Mouse (Mus musculus): ENCODE measurements around the gene Igsf23. TPM values are rescaled to one million over a fixed set of nuclear protein-coding genes. Genes with fewer than 3 reads are reported as not detected.

The Igsf23 gene
- polyA plus RNA-seq, 1 experiment from 2014 or later, result 0.30 TPM

DNA sequence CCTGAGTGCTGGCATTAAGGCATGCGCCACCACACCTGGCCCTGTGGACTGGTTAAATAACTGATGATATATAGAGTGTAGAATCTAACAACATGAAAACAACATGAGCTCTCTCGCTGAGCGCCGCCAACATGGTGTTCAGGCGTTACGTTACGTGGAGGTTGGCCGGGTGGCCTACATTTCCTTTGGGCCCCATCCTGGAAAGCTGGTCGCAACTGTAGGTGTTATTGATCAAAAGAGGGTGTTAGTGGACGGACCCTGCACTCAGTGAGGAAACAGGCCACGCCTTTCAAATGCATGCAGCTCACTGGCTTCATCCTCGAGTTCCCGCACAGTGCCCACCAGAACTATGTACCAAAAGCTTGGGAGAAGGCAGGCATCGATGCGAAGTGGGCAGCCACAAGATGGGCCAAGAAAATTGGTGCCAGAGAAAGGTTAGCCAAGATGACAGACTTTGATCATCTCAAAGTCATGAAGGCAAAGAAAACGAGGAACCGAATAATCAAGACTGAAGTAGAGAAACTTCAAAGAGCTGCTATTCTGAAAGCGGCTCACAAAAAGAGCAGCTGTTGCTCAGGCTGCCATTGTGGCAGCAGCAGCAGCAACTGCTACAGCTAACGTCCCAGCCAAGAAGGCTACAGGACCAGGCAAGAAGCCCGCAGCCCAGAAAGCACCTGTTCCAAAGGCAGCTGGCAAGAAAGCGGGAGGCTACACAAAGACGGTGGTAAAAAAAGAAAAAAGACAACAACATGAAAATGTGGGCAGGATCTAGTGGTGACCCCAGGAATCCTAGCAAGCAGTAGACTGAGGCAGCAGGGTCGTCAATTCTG is 38.6 kb downstream of the Igsf23 start:
- Histone ChIP-seq H3K27ac (ENCODE audit: low read length) (no peak overlapping the region), H3K27me3 (ENCODE audit: control insufficient read depth, insufficient read depth, low read depth, low read length) (no peaks in the 10 kb centered on the region), H3K4me2 (ENCODE audit: low read depth, low read length) (no peak overlapping the region), H3K9ac (ENCODE audit: low read depth, low read length) (no peak overlapping the region), H3K4me1 (ENCODE audit: control insufficient read depth, low read depth, low read length) (no peaks in the 10 kb centered on the region), H3K9me3 (replicated peaks; ENCODE audit: control insufficient read depth, low read length) (no peaks in the 10 kb centered on the region), H3K4me3 (ENCODE audit: low read depth, low read length) (no peak overlapping the region), H3K36me3 (ENCODE audit: control insufficient read depth, insufficient read depth) (no peaks in the 10 kb centered on the region; the same call in 1 of the 2 replicates)
- WGBS (ENCODE audit: insufficient replicate concordance), result 78% methylated on average over 23 of the region's 23 CpGs
- no peak for ATAC-seq (ENCODE audit: low read depth)

DNA sequence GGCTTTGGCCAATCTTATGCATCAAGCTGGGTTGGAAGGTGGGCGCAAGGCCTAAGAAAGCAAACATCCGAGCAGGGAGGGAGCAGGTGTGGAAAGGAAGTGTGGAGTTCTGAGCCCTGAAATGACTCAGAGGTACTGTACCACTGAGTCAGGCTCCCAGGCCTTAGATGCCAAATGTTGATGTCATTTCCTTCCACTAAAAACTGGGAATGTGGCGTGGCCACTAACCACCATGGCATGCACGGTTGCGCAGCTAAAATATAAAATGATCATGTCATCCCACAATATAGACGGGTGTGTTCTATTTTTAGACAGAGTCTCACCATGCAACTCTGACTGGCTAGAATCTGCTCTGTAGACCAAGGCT is 39.3 kb downstream of the Igsf23 start:
- Histone ChIP-seq H3K4me3 (ENCODE audit: low read depth, low read length) (no peak overlapping the region), H3K9me3 (replicated peaks; ENCODE audit: control insufficient read depth, low read length) (no peaks in the 10 kb centered on the region), H3K9ac (ENCODE audit: low read depth, low read length) (no peak overlapping the region), H3K36me3 (ENCODE audit: control insufficient read depth, insufficient read depth) (no peaks in the 10 kb centered on the region; the same call in 1 of the 2 replicates), H3K4me2 (ENCODE audit: low read depth, low read length) (no peak overlapping the region), H3K27ac (ENCODE audit: low read length) (no peak overlapping the region), H3K27me3 (ENCODE audit: control insufficient read depth, insufficient read depth, low read depth, low read length) (no peaks in the 10 kb centered on the region), H3K4me1 (ENCODE audit: control insufficient read depth, low read depth, low read length) (no peaks in the 10 kb centered on the region)
- 68% methylated on average over 6 of the region's 6 CpGs for WGBS (ENCODE audit: insufficient replicate concordance)
- no peak for ATAC-seq (ENCODE audit: low read depth)

DNA sequence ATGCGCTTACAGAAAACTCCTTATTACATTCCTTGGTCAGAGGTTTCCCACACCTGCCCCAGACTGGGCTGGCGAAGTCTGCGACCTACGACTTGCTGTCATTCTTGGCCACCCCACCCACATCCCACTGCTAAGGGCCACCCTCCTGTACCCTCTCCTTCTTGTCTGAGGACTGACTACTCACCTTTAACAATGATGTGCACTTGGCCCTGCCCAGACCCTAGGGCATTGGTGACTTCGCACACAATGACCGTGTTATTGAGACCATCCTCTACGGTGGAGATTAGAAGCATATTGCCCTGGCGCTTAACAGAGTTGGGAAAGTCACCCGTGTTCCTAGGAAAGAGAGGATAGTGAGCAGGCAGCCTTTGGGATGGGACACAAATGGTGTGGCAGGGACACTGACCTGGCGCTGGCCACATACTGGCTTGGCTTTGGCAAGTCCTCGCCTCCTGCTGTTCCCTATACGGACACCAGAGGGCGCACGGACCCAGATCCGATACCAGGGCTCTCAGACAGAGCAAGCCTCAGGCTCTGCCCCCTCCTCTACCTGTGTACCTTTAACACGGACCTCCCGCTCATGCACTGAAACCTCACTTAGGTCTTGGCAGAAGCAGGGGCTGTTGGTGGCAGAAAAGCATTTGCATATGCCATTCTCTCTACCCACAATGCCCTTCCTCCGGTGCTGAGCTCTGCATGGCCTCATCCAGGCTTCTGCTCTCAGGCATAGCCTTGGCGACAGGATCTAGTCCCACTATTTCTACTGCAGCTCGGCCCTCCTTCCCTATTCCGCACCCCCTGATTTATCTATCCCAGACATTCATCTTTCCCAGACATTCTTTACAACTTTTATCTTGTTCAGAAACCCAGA is 39.9 kb downstream of the Igsf23 start:
- Histone ChIP-seq H3K4me1 (ENCODE audit: control insufficient read depth, low read depth, low read length) (no peaks in the 10 kb centered on the region), H3K4me3 (ENCODE audit: low read depth, low read length) (no peak overlapping the region), H3K27me3 (ENCODE audit: control insufficient read depth, insufficient read depth, low read depth, low read length) (no peaks in the 10 kb centered on the region), H3K36me3 (ENCODE audit: control insufficient read depth, insufficient read depth) (no peaks in the 10 kb centered on the region; the same call in 1 of the 2 replicates), H3K4me2 (ENCODE audit: low read depth, low read length) (no peak overlapping the region), H3K9me3 (replicated peaks; ENCODE audit: control insufficient read depth, low read length) (no peaks in the 10 kb centered on the region), H3K27ac (ENCODE audit: low read length) (no peak overlapping the region), H3K9ac (ENCODE audit: low read depth, low read length) (no peak overlapping the region)
- WGBS (ENCODE audit: insufficient replicate concordance), result 40% methylated on average over 21 of the region's 21 CpGs
- no peak for ATAC-seq (ENCODE audit: low read depth)

- H3K4me2 ChIP-seq (ENCODE audit: low read depth, low read length), result no peak overlapping the region
- no peaks in the 10 kb centered on the region for H3K4me1 ChIP-seq (ENCODE audit: control insufficient read depth, low read depth, low read length)
- H3K4me3 ChIP-seq (ENCODE audit: low read depth, low read length), result no peak overlapping the region
- H3K27me3 ChIP-seq (ENCODE audit: control insufficient read depth, insufficient read depth, low read depth, low read length), result no peaks in the 10 kb centered on the region
- no peak overlapping the region for H3K9ac ChIP-seq (ENCODE audit: low read depth, low read length)
- WGBS (ENCODE audit: insufficient replicate concordance), result 28% methylated on average over 8 of the region's 8 CpGs
- no peak for ATAC-seq (ENCODE audit: low read depth)
- H3K36me3 ChIP-seq (ENCODE audit: control insufficient read depth, insufficient read depth), result no peaks in the 10 kb centered on the region
- H3K27ac ChIP-seq (ENCODE audit: low read length), result no peak overlapping the region
- H3K9me3 ChIP-seq (replicated peaks; ENCODE audit: control insufficient read depth, low read length), result no peaks in the 10 kb centered on the region
Observed at GRCm38 (mm10) chr7:19889881-19890280, 60.7 kb downstream of the Igsf23 start.

GRCm38 (mm10) chr7:19887849-19888248 is 62.7 kb downstream of the Igsf23 start, which contains the start of gene Ceacam19:
Gene Ceacam19 (minus strand): TSS chr7:19887965.
- 40% methylated on average over 7 of the region's 7 CpGs for WGBS (ENCODE audit: insufficient replicate concordance)
- ATAC-seq (ENCODE audit: low read depth), result no peak
- H3K4me1 ChIP-seq (ENCODE audit: control insufficient read depth, low read depth, low read length), result no peaks in the 10 kb centered on the region
- H3K9ac ChIP-seq (ENCODE audit: low read depth, low read length), result no peak within 1 kb of the TSS
- no peaks in the 10 kb centered on the region for H3K27me3 ChIP-seq (ENCODE audit: control insufficient read depth, insufficient read depth, low read depth, low read length)
- H3K9me3 ChIP-seq (replicated peaks; ENCODE audit: control insufficient read depth, low read length), result no peaks in the 10 kb centered on the region
- H3K36me3 ChIP-seq (ENCODE audit: control insufficient read depth, insufficient read depth), result no peaks in the 10 kb centered on the region
- no peak within 1 kb of the TSS for H3K27ac ChIP-seq (ENCODE audit: low read length)
- no peak within 1 kb of the TSS for H3K4me2 ChIP-seq (ENCODE audit: low read depth, low read length)
- no peak within 1 kb of the TSS for H3K4me3 ChIP-seq (ENCODE audit: low read depth, low read length)

Other genes with a start within 250 kb of the Igsf23 start
- gene Tomm40, start 235.3 kb downstream of the Igsf23 start, polyA plus RNA-seq (2015; fragmentation: Nextera tagmentation; extraction: Ambion mirVana), result 47.3 and 51.8 TPM in 2 replicates
- 12.9 and 15.8 TPM in 2 replicates for gene Nectin2, start 200.3 kb downstream of the Igsf23 start, polyA plus RNA-seq (2015; fragmentation: Nextera tagmentation; extraction: Ambion mirVana)
- 7.4 and 9.7 TPM in 2 replicates for gene Bcam, start 179.7 kb downstream of the Igsf23 start, polyA plus RNA-seq (2015; fragmentation: Nextera tagmentation; extraction: Ambion mirVana)
- 4.7 and 5.4 TPM in 2 replicates for gene Cblc, start 153.9 kb downstream of the Igsf23 start, polyA plus RNA-seq (2015; fragmentation: Nextera tagmentation; extraction: Ambion mirVana)
- gene Bcl3, start 128.0 kb downstream of the Igsf23 start, polyA plus RNA-seq (2015; fragmentation: Nextera tagmentation; extraction: Ambion mirVana), result 4.1 and 4.4 TPM in 2 replicates
- gene Gm19345, start 98.8 kb downstream of the Igsf23 start, polyA plus RNA-seq (2015; fragmentation: Nextera tagmentation; extraction: Ambion mirVana), result 0.08 TPM in 1 of 2 replicates, not detected in the other
- not detected in 2 replicates for gene Ceacam16, start 89.5 kb downstream of the Igsf23 start, polyA plus RNA-seq (2015; fragmentation: Nextera tagmentation; extraction: Ambion mirVana)
- not detected in 2 replicates for gene Ceacam19, start 62.8 kb downstream of the Igsf23 start, polyA plus RNA-seq (2015; fragmentation: Nextera tagmentation; extraction: Ambion mirVana)
- 3.4 and 3.6 TPM in 2 replicates for gene Pvr, start 29.6 kb downstream of the Igsf23 start, polyA plus RNA-seq (2015; fragmentation: Nextera tagmentation; extraction: Ambion mirVana)
- gene Ceacam20, start 14.7 kb upstream of the Igsf23 start, polyA plus RNA-seq (2015; fragmentation: Nextera tagmentation; extraction: Ambion mirVana), result not detected in 2 replicates
- not detected in 2 replicates for gene Nlrp9b, start 40.7 kb upstream of the Igsf23 start, polyA plus RNA-seq (2015; fragmentation: Nextera tagmentation; extraction: Ambion mirVana)
- not detected in 2 replicates for gene Vmn1r91, start 148.9 kb upstream of the Igsf23 start, polyA plus RNA-seq (2015; fragmentation: Nextera tagmentation; extraction: Ambion mirVana)
- gene Gm16442, start 171.8 kb upstream of the Igsf23 start, polyA plus RNA-seq (2015; fragmentation: Nextera tagmentation; extraction: Ambion mirVana), result not detected in 2 replicates
- not detected in 2 replicates for gene Vmn1r93, start 188.3 kb upstream of the Igsf23 start, polyA plus RNA-seq (2015; fragmentation: Nextera tagmentation; extraction: Ambion mirVana)
- gene Vmn1r94, start 217.6 kb upstream of the Igsf23 start, polyA plus RNA-seq (2015; fragmentation: Nextera tagmentation; extraction: Ambion mirVana), result not detected in 2 replicates
- not detected in 2 replicates for gene Vmn1r95, start 243.0 kb upstream of the Igsf23 start, polyA plus RNA-seq (2015; fragmentation: Nextera tagmentation; extraction: Ambion mirVana)

All from liver, embryonic 16.5 days (tissue).